In genomic region chr15:88202736-88203135, GRCm38 (mm10) we compare ENCODE assay signal across 23 mouse cellular contexts.
DNase-seq lines count a peak whose midpoint lies in the region; ATAC-seq lines count a peak whose summit lies in the region.
"Had no signal": no experiment of that assay in that cellular context is flagged by ENCODE, and none has a peak within 500 bp of the region (broad histone marks: within the 10 kb centered on the region; RNA-seq: fewer than 3 reads in every experiment).

No protein-coding gene starts in this region.

- no peaks in the 10 kb centered on the region for H3K36me3 ChIP-seq in hindbrain, embryonic 13.5 days
- no peaks in the 10 kb centered on the region for H3K36me3 ChIP-seq in hindbrain, embryonic 11.5 days (ENCODE audit: control insufficient read depth, insufficient read depth, low read length)
- H3K36me3 ChIP-seq in neural tube, embryonic 13.5 days, result no peaks in the 10 kb centered on the region
- H3K36me3 ChIP-seq: embryonic facial prominence, embryonic 10.5 days; forebrain, embryonic 12.5 days; limb, embryonic 12.5 days; liver, embryonic 12.5 days; stomach, embryonic 15.5 days had no signal

- peak overlapping the region; percentile 30; the same call in 1 of the 2 replicates for H3K27ac ChIP-seq in hindbrain, embryonic 13.5 days
- H3K27ac ChIP-seq in hindbrain, embryonic 11.5 days (ENCODE audit: low read depth, low read length), result no peak overlapping the region
- H3K27ac ChIP-seq in neural tube, embryonic 13.5 days (replicated peaks), result 0 out of 2 replicates have a peak overlapping the region, but pooled peaks have one; percentile 0
- H3K27ac ChIP-seq: embryonic facial prominence, embryonic 10.5 days; forebrain, embryonic 12.5 days; limb, embryonic 12.5 days; liver, embryonic 12.5 days; stomach, embryonic 15.5 days had no signal

- peak; percentile 59 to 62 for DNase-seq in cerebellum, postnatal 10 days
- DNase-seq in hindbrain, embryonic 11.5 days (ENCODE audit: low spot score), result no peak
- peak; percentile 8 for DNase-seq in brain, adult 2 months (ENCODE audit: low read depth, low spot score)
- DNase-seq in layer of hippocampus, postnatal 14 days (ENCODE audit: low spot score in 2 of 2), result no peak
- no peak for DNase-seq in thymus, postnatal 4 days
- DNase-seq: adrenal gland, postnatal 14 days; gastrocnemius, postnatal 36 days; heart, postnatal 10 days; kidney, adult 8-10 months; kidney, postnatal 25 days; lung, adult 2 months; thymus, adult 18-20 months had no signal

- H3K4me3 ChIP-seq in hindbrain, embryonic 13.5 days, result no peak overlapping the region
- H3K4me3 ChIP-seq in hindbrain, embryonic 11.5 days (ENCODE audit: low read depth, low read length), result no peak overlapping the region
- no peak overlapping the region for H3K4me3 ChIP-seq in neural tube, embryonic 13.5 days
- H3K4me3 ChIP-seq: embryonic facial prominence, embryonic 10.5 days; forebrain, embryonic 12.5 days; limb, embryonic 12.5 days; liver, embryonic 12.5 days; megakaryocyte, embryonic 14.5 days; myocyte; stomach, embryonic 15.5 days had no signal

- no peaks in the 10 kb centered on the region for H3K9me3 ChIP-seq in hindbrain, embryonic 13.5 days
- no peaks in the 10 kb centered on the region for H3K9me3 ChIP-seq in hindbrain, embryonic 11.5 days (ENCODE audit: control insufficient read depth, low read length)
- H3K9me3 ChIP-seq in neural tube, embryonic 13.5 days, result no peaks in the 10 kb centered on the region
- H3K9me3 ChIP-seq: embryonic facial prominence, embryonic 10.5 days; forebrain, embryonic 12.5 days; limb, embryonic 12.5 days; stomach, embryonic 15.5 days had no signal

- no peaks in the 10 kb centered on the region for H3K27me3 ChIP-seq in hindbrain, embryonic 13.5 days
- no peaks in the 10 kb centered on the region for H3K27me3 ChIP-seq in hindbrain, embryonic 11.5 days (ENCODE audit: control insufficient read depth, insufficient read depth, low read length)
- no peaks in the 10 kb centered on the region for H3K27me3 ChIP-seq in neural tube, embryonic 13.5 days
- H3K27me3 ChIP-seq: forebrain, embryonic 12.5 days; limb, embryonic 12.5 days; liver, embryonic 12.5 days; megakaryocyte, embryonic 14.5 days; Patski; stomach, embryonic 15.5 days had no signal

- no peak overlapping the region for H3K9ac ChIP-seq in hindbrain, embryonic 13.5 days
- H3K9ac ChIP-seq in hindbrain, embryonic 11.5 days (ENCODE audit: low read depth, low read length), result no peak overlapping the region
- H3K9ac ChIP-seq in neural tube, embryonic 13.5 days, result no peak overlapping the region
- H3K9ac ChIP-seq: forebrain, embryonic 12.5 days; limb, embryonic 12.5 days; liver, embryonic 12.5 days; stomach, embryonic 15.5 days had no signal

- ATAC-seq in cerebellum, adult (ENCODE audit: insufficient number of reproducible peaks, low FRiP score, low TSS enrichment), result no peak
- ATAC-seq in hindbrain, embryonic 13.5 days (ENCODE audit: low FRiP score), result no peak
- ATAC-seq in hindbrain, embryonic 11.5 days (ENCODE audit: low FRiP score), result no peak
- no peak for ATAC-seq in neural tube, embryonic 13.5 days (ENCODE audit: low read depth)
- ATAC-seq: liver, embryonic 12.5 days; Patski had no signal

- peak overlapping the region; percentile 23; the same call in 1 of the 2 replicates for H3K4me2 ChIP-seq in hindbrain, embryonic 13.5 days
- no peak overlapping the region for H3K4me2 ChIP-seq in hindbrain, embryonic 11.5 days (replicated peaks; ENCODE audit: low read depth, low read length)
- H3K4me2 ChIP-seq in neural tube, embryonic 13.5 days, result peak overlapping the region; percentile 27
- H3K4me2 ChIP-seq: forebrain, embryonic 12.5 days; limb, embryonic 12.5 days; liver, embryonic 12.5 days; stomach, embryonic 15.5 days had no signal

- 50% methylated on average over 3 of the region's 3 CpGs for WGBS in hindbrain, embryonic 13.5 days
- 60% methylated on average over 3 of the region's 3 CpGs for WGBS in hindbrain, embryonic 11.5 days
- WGBS in neural tube, embryonic 13.5 days, result 43% methylated on average over 3 of the region's 3 CpGs

- H3K4me1 ChIP-seq in hindbrain, embryonic 13.5 days (replicated peaks), result peaks cover 20% of the 10 kb centered on the region
- no peaks in the 10 kb centered on the region for H3K4me1 ChIP-seq in hindbrain, embryonic 11.5 days (replicated peaks; ENCODE audit: control insufficient read depth, insufficient read depth, low read length)
- peaks cover 15% of the 10 kb centered on the region for H3K4me1 ChIP-seq in neural tube, embryonic 13.5 days (replicated peaks)
- H3K4me1 ChIP-seq: embryonic facial prominence, embryonic 10.5 days; limb, embryonic 12.5 days; liver, embryonic 12.5 days; megakaryocyte, embryonic 14.5 days; stomach, embryonic 15.5 days had no signal

Comparison
In these comparisons a context has a peak if more than half of its experiments do, and no peak if none do; other contexts are left out.
1. DNase-seq: peak in cerebellum, postnatal 10 days (2 of 2) and brain, adult 2 months (single experiment); none in hindbrain, embryonic 11.5 days (single experiment), layer of hippocampus, postnatal 14 days (0 of 2) and thymus, postnatal 4 days (single experiment).